Mouse (Mus musculus): Measurements from ENCODE around the gene Psmb11. TPM values are rescaled to one million over a fixed set of nuclear protein-coding genes. Genes with fewer than 3 reads are reported as not detected.

Psmb11 gene
- polyA plus RNA-seq, 1 experiment from 2014 or later: not detected

DNA sequence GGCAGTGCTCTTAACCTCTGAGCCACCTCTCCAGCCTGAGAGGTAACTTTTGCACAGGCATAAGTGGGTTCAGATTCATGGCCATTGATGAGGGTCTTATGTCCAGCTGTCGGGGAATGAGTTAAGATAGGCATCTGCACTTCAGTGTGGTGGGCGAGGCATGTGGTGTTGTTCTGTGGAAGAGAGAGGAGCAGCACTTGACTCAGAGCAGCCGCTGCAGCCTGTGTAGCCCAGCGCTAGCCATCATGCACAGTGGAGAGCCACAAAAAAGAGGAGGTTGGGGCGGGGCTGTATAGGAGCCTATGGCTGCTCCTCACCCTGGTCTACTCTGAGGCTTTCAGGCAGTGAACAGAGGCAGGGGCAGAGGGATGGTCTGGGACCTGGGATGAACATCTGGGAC is 6.9 kb downstream of the Psmb11 start:
- Histone ChIP-seq H3K9ac (ENCODE audit: low read depth, low read length) (no peak overlapping the region), H3K4me1 (replicated peaks; ENCODE audit: control insufficient read depth, insufficient read depth, low read length) (no peaks in the 10 kb centered on the region), H3K36me3 (ENCODE audit: control insufficient read depth, insufficient read depth, low read length) (peaks cover 5% of the 10 kb centered on the region; the same call in 1 of the 2 replicates), H3K27me3 (ENCODE audit: control insufficient read depth, insufficient read depth, low read length) (no peaks in the 10 kb centered on the region), H3K4me2 (replicated peaks; ENCODE audit: low read depth, low read length) (no peak overlapping the region), H3K4me3 (ENCODE audit: low read depth, low read length) (no peak overlapping the region), H3K9me3 (ENCODE audit: control insufficient read depth, low read length) (no peaks in the 10 kb centered on the region), H3K27ac (ENCODE audit: low read depth, low read length) (no peak overlapping the region)
- ATAC-seq (ENCODE audit: low FRiP score): no peak
- DNase-seq (ENCODE audit: low spot score): no peak
- 75% methylated on average over 5 of the region's 5 CpGs for WGBS

GRCm38 (mm10) chr14:54629797-54630196 is 8.6 kb downstream of the Psmb11 start:
- Histone ChIP-seq H3K27me3 (ENCODE audit: control insufficient read depth, insufficient read depth, low read length) (no peaks in the 10 kb centered on the region), H3K27ac (ENCODE audit: low read depth, low read length) (no peak overlapping the region), H3K4me2 (replicated peaks; ENCODE audit: low read depth, low read length) (no peak overlapping the region), H3K4me3 (ENCODE audit: low read depth, low read length) (no peak overlapping the region), H3K9ac (ENCODE audit: low read depth, low read length) (no peak overlapping the region), H3K9me3 (ENCODE audit: control insufficient read depth, low read length) (no peaks in the 10 kb centered on the region), H3K36me3 (ENCODE audit: control insufficient read depth, insufficient read depth, low read length) (peaks cover 7% of the 10 kb centered on the region; the same call in 1 of the 2 replicates), H3K4me1 (replicated peaks; ENCODE audit: control insufficient read depth, insufficient read depth, low read length) (no peaks in the 10 kb centered on the region)
- WGBS: 75% methylated on average over 2 of the region's 2 CpGs
- no peak for DNase-seq (ENCODE audit: low spot score)
- no peak for ATAC-seq (ENCODE audit: low FRiP score)

DNA sequence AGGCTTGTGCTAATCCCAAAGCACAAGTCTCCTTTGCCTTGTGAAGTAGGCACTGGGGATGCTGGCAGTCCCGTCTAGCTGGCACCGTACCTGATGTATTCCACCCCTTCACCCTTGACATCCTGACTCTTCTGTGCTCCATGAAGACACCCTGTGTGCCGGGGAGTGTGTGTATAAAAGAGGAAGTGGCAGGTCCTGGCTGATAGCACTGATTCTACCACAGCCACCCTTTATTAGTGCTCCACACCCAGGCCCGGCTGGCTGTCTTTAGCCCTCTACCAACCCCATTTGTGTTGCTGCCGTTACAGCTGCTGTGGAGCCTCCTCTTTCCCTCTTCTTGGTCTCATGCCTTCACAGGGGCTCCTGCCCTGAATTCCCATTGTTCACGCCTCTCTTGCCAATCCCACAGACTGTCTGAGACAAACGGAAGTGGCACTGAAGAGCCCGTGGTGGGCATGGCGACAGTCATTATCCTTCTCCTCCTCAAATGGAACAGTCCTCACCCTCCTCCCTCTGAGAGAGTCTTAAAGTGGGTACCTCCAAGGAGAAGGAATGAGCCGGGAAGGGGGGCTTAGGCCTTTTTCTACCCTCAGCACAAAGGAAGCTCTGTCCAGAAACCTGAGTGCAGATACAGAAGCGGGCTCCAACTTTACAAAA is 9.5 kb downstream of the Psmb11 start:
- H3K36me3 ChIP-seq (ENCODE audit: control insufficient read depth, insufficient read depth, low read length): peaks cover 7% of the 10 kb centered on the region; the same call in 1 of the 2 replicates
- no peak for DNase-seq (ENCODE audit: low spot score)
- no peaks in the 10 kb centered on the region for H3K9me3 ChIP-seq (ENCODE audit: control insufficient read depth, low read length)
- 86% methylated on average over 11 of the region's 11 CpGs for WGBS
- H3K27me3 ChIP-seq (ENCODE audit: control insufficient read depth, insufficient read depth, low read length): no peaks in the 10 kb centered on the region
- no peaks in the 10 kb centered on the region for H3K4me1 ChIP-seq (replicated peaks; ENCODE audit: control insufficient read depth, insufficient read depth, low read length)
- H3K4me2 ChIP-seq (replicated peaks; ENCODE audit: low read depth, low read length): no peak overlapping the region
- H3K9ac ChIP-seq (ENCODE audit: low read depth, low read length): no peak overlapping the region
- H3K4me3 ChIP-seq (ENCODE audit: low read depth, low read length): no peak overlapping the region
- no peak overlapping the region for H3K27ac ChIP-seq (ENCODE audit: low read depth, low read length)
- ATAC-seq (ENCODE audit: low FRiP score): no peak

- H3K9ac ChIP-seq (ENCODE audit: low read depth, low read length): no peak overlapping the region
- H3K27me3 ChIP-seq (ENCODE audit: control insufficient read depth, insufficient read depth, low read length): no peaks in the 10 kb centered on the region
- H3K27ac ChIP-seq (ENCODE audit: low read depth, low read length): no peak overlapping the region
- 62% methylated on average over 4 of the region's 4 CpGs for WGBS
- ATAC-seq (ENCODE audit: low FRiP score): 0 out of 2 replicates have a peak, but pooled peaks have one; percentile 41
- H3K9me3 ChIP-seq (ENCODE audit: control insufficient read depth, low read length): no peaks in the 10 kb centered on the region
- H3K4me1 ChIP-seq (replicated peaks; ENCODE audit: control insufficient read depth, insufficient read depth, low read length): no peaks in the 10 kb centered on the region
- no peak overlapping the region for H3K4me2 ChIP-seq (replicated peaks; ENCODE audit: low read depth, low read length)
- no peak overlapping the region for H3K4me3 ChIP-seq (ENCODE audit: low read depth, low read length)
- no peak for DNase-seq (ENCODE audit: low spot score)
- peaks cover 7% of the 10 kb centered on the region; the same call in 1 of the 2 replicates for H3K36me3 ChIP-seq (ENCODE audit: control insufficient read depth, insufficient read depth, low read length)
Measured at GRCm38 (mm10) chr14:54631240-54631599, 10.0 kb downstream of the Psmb11 start.

GRCm38 (mm10) chr14:54632252-54632651 is 11.0 kb downstream of the Psmb11 start:
- 93% methylated on average over 20 of the region's 37 CpGs for WGBS
- H3K9ac ChIP-seq (ENCODE audit: low read depth, low read length): no peak overlapping the region

GRCm38 (mm10) chr14:54634182-54634581 is 12.9 kb downstream of the Psmb11 start:
- no peak for ATAC-seq (ENCODE audit: low FRiP score)
- Histone ChIP-seq H3K9me3 (ENCODE audit: control insufficient read depth, low read length) (no peaks in the 10 kb centered on the region), H3K9ac (ENCODE audit: low read depth, low read length) (no peak overlapping the region), H3K27me3 (ENCODE audit: control insufficient read depth, insufficient read depth, low read length) (no peaks in the 10 kb centered on the region), H3K27ac (ENCODE audit: low read depth, low read length) (no peak overlapping the region), H3K36me3 (ENCODE audit: control insufficient read depth, insufficient read depth, low read length) (peaks cover 10% of the 10 kb centered on the region; the same call in 1 of the 2 replicates), H3K4me3 (ENCODE audit: low read depth, low read length) (no peak overlapping the region), H3K4me2 (replicated peaks; ENCODE audit: low read depth, low read length) (no peak overlapping the region), H3K4me1 (replicated peaks; ENCODE audit: control insufficient read depth, insufficient read depth, low read length) (no peaks in the 10 kb centered on the region; the same call in 1 of the 2 replicates)
- 85% methylated on average over 4 of the region's 4 CpGs for WGBS
- peak; percentile 22 for DNase-seq (ENCODE audit: low spot score)

More at GRCm38 (mm10) chr14:54632252-54632651, 11.0 kb downstream of the Psmb11 start:
- Histone ChIP-seq H3K9me3 (ENCODE audit: control insufficient read depth, low read length) (no peaks in the 10 kb centered on the region), H3K4me2 (replicated peaks; ENCODE audit: low read depth, low read length) (no peak overlapping the region), H3K4me1 (replicated peaks; ENCODE audit: control insufficient read depth, insufficient read depth, low read length) (no peaks in the 10 kb centered on the region), H3K36me3 (ENCODE audit: control insufficient read depth, insufficient read depth, low read length) (peaks cover 7% of the 10 kb centered on the region; the same call in 1 of the 2 replicates), H3K27me3 (ENCODE audit: control insufficient read depth, insufficient read depth, low read length) (no peaks in the 10 kb centered on the region), H3K27ac (ENCODE audit: low read depth, low read length) (no peak overlapping the region), H3K4me3 (ENCODE audit: low read depth, low read length) (no peak overlapping the region)
- DNase-seq (ENCODE audit: low spot score) (no peak), ATAC-seq (ENCODE audit: low FRiP score) (no peak)

DNA sequence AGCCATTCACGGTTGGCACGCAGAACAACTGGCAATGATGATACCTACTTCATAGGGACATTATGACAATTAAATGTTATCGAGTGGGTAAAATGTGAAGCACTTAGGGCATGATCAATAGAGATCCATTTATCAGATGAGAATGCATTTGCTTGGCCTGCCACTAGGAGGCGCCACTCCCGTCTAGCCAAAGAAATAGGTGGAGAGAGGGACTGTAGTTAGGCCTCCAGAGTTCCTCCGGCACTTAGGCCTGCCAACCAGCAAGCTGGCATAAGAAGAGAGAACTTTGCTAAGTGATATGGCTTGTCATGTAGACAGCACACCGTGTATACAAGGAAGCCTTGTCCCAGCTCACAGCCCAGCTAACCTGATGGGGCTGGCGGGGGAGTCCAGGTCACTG is 15.7 kb downstream of the Psmb11 start:
- Histone ChIP-seq H3K36me3 (ENCODE audit: control insufficient read depth, insufficient read depth, low read length) (peaks cover 8% of the 10 kb centered on the region; the same call in 1 of the 2 replicates), H3K9me3 (ENCODE audit: control insufficient read depth, low read length) (no peaks in the 10 kb centered on the region), H3K27me3 (ENCODE audit: control insufficient read depth, insufficient read depth, low read length) (no peaks in the 10 kb centered on the region), H3K27ac (ENCODE audit: low read depth, low read length) (no peak overlapping the region), H3K4me3 (ENCODE audit: low read depth, low read length) (no peak overlapping the region), H3K9ac (ENCODE audit: low read depth, low read length) (no peak overlapping the region), H3K4me2 (replicated peaks; ENCODE audit: low read depth, low read length) (no peak overlapping the region), H3K4me1 (replicated peaks; ENCODE audit: control insufficient read depth, insufficient read depth, low read length) (peaks cover 4% of the 10 kb centered on the region)
- ATAC-seq (ENCODE audit: low FRiP score): no peak
- peak; percentile 77 for DNase-seq (ENCODE audit: low spot score)
- WGBS: 52% methylated on average over 8 of the region's 8 CpGs

DNA sequence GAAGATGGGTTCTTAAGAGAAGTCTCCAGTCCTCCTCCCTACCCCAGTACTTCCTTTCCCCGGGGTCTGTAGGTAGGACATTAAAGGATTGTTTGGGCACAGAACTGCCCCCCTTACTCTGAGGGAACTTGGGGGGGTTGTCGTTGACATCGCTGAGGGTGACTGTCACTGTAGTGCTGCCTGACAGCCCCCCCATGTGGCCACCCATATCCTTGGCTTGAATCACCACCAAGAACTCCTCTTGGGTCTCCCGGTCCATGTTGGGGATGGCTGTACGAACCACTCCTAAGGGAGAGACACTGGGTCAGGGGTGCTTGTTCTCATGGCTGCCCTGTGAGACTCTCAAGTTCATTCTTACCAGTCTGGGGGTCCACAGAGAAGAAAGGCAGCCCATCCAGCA is 17.0 kb downstream of the Psmb11 start:
- Histone ChIP-seq H3K4me1 (replicated peaks; ENCODE audit: control insufficient read depth, insufficient read depth, low read length) (peaks cover 4% of the 10 kb centered on the region), H3K9me3 (ENCODE audit: control insufficient read depth, low read length) (no peaks in the 10 kb centered on the region), H3K27me3 (ENCODE audit: control insufficient read depth, insufficient read depth, low read length) (no peaks in the 10 kb centered on the region), H3K9ac (ENCODE audit: low read depth, low read length) (0 out of 2 replicates have a peak overlapping the region, but pooled peaks have one; percentile 5), H3K36me3 (ENCODE audit: control insufficient read depth, insufficient read depth, low read length) (0 out of 2 replicates have a peak, but pooled peaks cover 4% of the 10 kb centered on the region), H3K4me2 (replicated peaks; ENCODE audit: low read depth, low read length) (no peak overlapping the region), H3K4me3 (ENCODE audit: low read depth, low read length) (no peak overlapping the region), H3K27ac (ENCODE audit: low read depth, low read length) (no peak overlapping the region)
- WGBS: 88% methylated on average over 5 of the region's 5 CpGs
- ATAC-seq (ENCODE audit: low FRiP score) (no peak), DNase-seq (ENCODE audit: low spot score) (no peak)

DNA sequence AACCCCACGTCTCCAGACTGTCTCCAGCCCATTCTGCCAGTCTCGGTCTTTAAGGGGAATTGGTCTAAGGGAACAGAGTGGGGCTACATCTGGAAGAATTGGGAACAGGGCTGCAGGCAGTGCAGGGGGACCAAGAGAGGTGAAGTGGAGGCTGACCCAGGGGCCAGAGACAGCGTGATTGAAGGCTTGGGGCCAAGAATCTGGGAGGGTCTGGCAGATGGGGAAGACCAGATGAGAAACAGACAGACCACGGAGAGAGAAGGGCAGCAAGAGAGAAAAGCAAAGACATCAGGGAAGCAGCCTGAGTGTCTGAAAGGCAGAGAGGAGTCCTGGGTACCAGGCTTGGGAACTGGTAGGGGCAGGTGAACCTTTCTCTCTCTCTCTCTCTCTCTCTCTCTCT is 18.9 kb downstream of the Psmb11 start:
- WGBS: 14% methylated on average over 4 of the region's 4 CpGs
- H3K27me3 ChIP-seq (ENCODE audit: control insufficient read depth, insufficient read depth, low read length): no peaks in the 10 kb centered on the region
- peaks cover 4% of the 10 kb centered on the region for H3K4me1 ChIP-seq (replicated peaks; ENCODE audit: control insufficient read depth, insufficient read depth, low read length)
- H3K9me3 ChIP-seq (ENCODE audit: control insufficient read depth, low read length): no peaks in the 10 kb centered on the region
- H3K4me2 ChIP-seq (replicated peaks; ENCODE audit: low read depth, low read length): peak overlapping the region; percentile 86
- peaks cover 13% of the 10 kb centered on the region for H3K36me3 ChIP-seq (ENCODE audit: control insufficient read depth, insufficient read depth, low read length)
- ATAC-seq (ENCODE audit: low FRiP score) (no peak), DNase-seq (ENCODE audit: low spot score) (peak; percentile 16)
- peak overlapping the region; percentile 29; the same call in 1 of the 2 replicates for H3K9ac ChIP-seq (ENCODE audit: low read depth, low read length)
- H3K4me3 ChIP-seq (ENCODE audit: low read depth, low read length): peak overlapping the region; percentile 74
- no peak overlapping the region for H3K27ac ChIP-seq (ENCODE audit: low read depth, low read length)

All from hindbrain, embryonic 11.5 days (tissue).